Mouse (Mus musculus): ENCODE data around the gene Cdk9.

The Cdk9 gene

GRCm38 (mm10) chr2:32708643-32709042 lies 4.2 kb downstream of the Cdk9 start:
- peak in 1 of 2 experiments; percentile 80 for DNase-seq (ENCODE audit: low spot score in 2 of 2)

GRCm38 (mm10) chr2:32706971-32707370 lies 5.9 kb downstream of the Cdk9 start:
- DNase-seq (ENCODE audit: low spot score in 2 of 2), result no peak

GRCm38 (mm10) chr2:32705018-32705417 lies 7.9 kb downstream of the Cdk9 start:
- DNase-seq (ENCODE audit: low spot score in 2 of 2), result no peak

GRCm38 (mm10) chr2:32704021-32704421 lies 8.9 kb downstream of the Cdk9 start, which contains the start of gene Fpgs:
Gene Fpgs, minus strand, starts transcription at chr2:32704145.
- DNase-seq (ENCODE audit: low spot score in 2 of 2), result no peak

- DNase-seq (ENCODE audit: low spot score in 2 of 2), result no peak
Observed at GRCm38 (mm10) chr2:32703046-32703445, 9.8 kb downstream of the Cdk9 start.

GRCm38 (mm10) chr2:32700966-32701743 lies 11.7 kb downstream of the Cdk9 start:
- DNase-seq (ENCODE audit: low spot score in 2 of 2), result no peak

- DNase-seq (ENCODE audit: low spot score in 2 of 2), result no peak
Observed at GRCm38 (mm10) chr2:32699680-32700079, 13.2 kb downstream of the Cdk9 start.

GRCm38 (mm10) chr2:32694691-32695090 lies 18.2 kb downstream of the Cdk9 start:
- no peak for DNase-seq (ENCODE audit: low spot score in 2 of 2)

- peak; percentile 94 to 98 for DNase-seq (ENCODE audit: low spot score in 2 of 2)
Observed at GRCm38 (mm10) chr2:32693823-32694411, 19.0 kb downstream of the Cdk9 start.

GRCm38 (mm10) chr2:32693282-32693681 lies 19.6 kb downstream of the Cdk9 start:
- DNase-seq (ENCODE audit: low spot score in 2 of 2), result no peak

- no peak for DNase-seq (ENCODE audit: low spot score in 2 of 2)
Observed at GRCm38 (mm10) chr2:32692496-32692895, 20.4 kb downstream of the Cdk9 start.

GRCm38 (mm10) chr2:32691041-32691440 lies 21.8 kb downstream of the Cdk9 start:
- no peak for DNase-seq (ENCODE audit: low spot score in 2 of 2)

GRCm38 (mm10) chr2:32689420-32689819 lies 23.5 kb downstream of the Cdk9 start:
- DNase-seq (ENCODE audit: low spot score in 2 of 2), result peak; percentile 80 to 90

- DNase-seq (ENCODE audit: low spot score in 2 of 2), result no peak
Observed at GRCm38 (mm10) chr2:32687562-32687961, 25.3 kb downstream of the Cdk9 start.

- no peak for DNase-seq (ENCODE audit: low spot score in 2 of 2)
Observed at GRCm38 (mm10) chr2:32686640-32687039, 26.2 kb downstream of the Cdk9 start.

GRCm38 (mm10) chr2:32685807-32686206 lies 27.1 kb downstream of the Cdk9 start:
- DNase-seq (ENCODE audit: low spot score in 2 of 2), result no peak

- no peak for DNase-seq (ENCODE audit: low spot score in 2 of 2)
Observed at GRCm38 (mm10) chr2:32684681-32685428, 28.0 kb downstream of the Cdk9 start.

GRCm38 (mm10) chr2:32683701-32684100 lies 29.2 kb downstream of the Cdk9 start:
- no peak for DNase-seq (ENCODE audit: low spot score in 2 of 2)

- DNase-seq (ENCODE audit: low spot score in 2 of 2), result peak in 1 of 2 experiments; percentile 62
Observed at GRCm38 (mm10) chr2:32682721-32683417, 30.0 kb downstream of the Cdk9 start.

GRCm38 (mm10) chr2:32681754-32682153 lies 31.1 kb downstream of the Cdk9 start:
- DNase-seq (ENCODE audit: low spot score in 2 of 2), result no peak

GRCm38 (mm10) chr2:32680961-32681650 lies 31.8 kb downstream of the Cdk9 start:
- DNase-seq (ENCODE audit: low spot score in 2 of 2), result no peak

Measured in urinary bladder, postnatal 4 days (tissue).